In the genomic region with DNA sequence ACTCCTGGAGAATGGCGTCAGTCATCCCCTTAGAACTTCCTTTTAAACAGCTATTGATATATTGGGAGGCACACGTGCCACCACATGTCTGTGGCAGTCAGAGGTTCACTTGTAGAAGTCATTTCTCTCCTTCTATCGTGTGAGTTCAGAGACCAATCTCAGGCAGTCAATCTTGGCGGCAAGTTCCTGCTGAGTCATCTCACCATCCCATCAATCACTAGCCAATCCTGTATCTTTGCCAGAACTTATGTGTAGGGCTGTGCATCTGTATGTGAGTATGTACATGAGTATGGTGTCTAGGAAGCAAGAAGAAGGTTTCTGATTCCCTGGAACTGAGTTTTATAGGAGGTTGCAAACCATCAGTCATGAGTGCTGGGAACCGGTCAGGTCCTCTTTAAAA, we compare ENCODE assay signal across 23 mouse cellular contexts. TPM values are rescaled to one million over a fixed set of nuclear protein-coding genes. Genes with fewer than 3 reads are reported as not detected.
DNase-seq lines count a peak whose midpoint lies in the region; TF ChIP-seq lines count a peak whose summit lies in the region.
"Had no signal": no experiment of that assay in that cellular context is flagged by ENCODE, and none has a peak within 500 bp of the region (broad histone marks: within the 10 kb centered on the region; RNA-seq: fewer than 3 reads in every experiment).

No protein-coding gene starts in this region.

- H3K9me3 ChIP-seq in ES-E14 (ENCODE audit: control insufficient read depth, insufficient read depth, low read depth, low read length), result no peaks in the 10 kb centered on the region
- no peaks in the 10 kb centered on the region for H3K9me3 ChIP-seq in forebrain, embryonic 10.5 days
- H3K9me3 ChIP-seq: embryonic facial prominence, embryonic 13.5 days; embryonic facial prominence, embryonic 15.5 days; forebrain, embryonic 13.5 days had no signal

- peaks cover 2 to 9% of the 10 kb centered on the region in 2 experiments; a peak in 3 of 4 replicates for H3K4me1 ChIP-seq in ES-E14 (ENCODE audit: control insufficient read depth in 2 of 2, insufficient read depth in 2 of 2, low read length in 2 of 2, poor library complexity in 1 of 2)
- peaks cover 8% of the 10 kb centered on the region for H3K4me1 ChIP-seq in forebrain, embryonic 10.5 days
- H3K4me1 ChIP-seq: forebrain, embryonic 13.5 days had no signal

- in situ Hi-C loops in ES-E14 (cut with MboI; ENCODE audit: low sequenced_read_pairs in 2 of 2, unreplicated experiment in 2 of 2), result no loop called here

- WGBS in forebrain, embryonic 10.5 days, result 91% methylated on average over 5 of the region's 5 CpGs

- DNase-seq in 3134 (ENCODE audit: extremely low read depth, insufficient read length, low spot score) (peak; percentile 42), 3T3-L1 (ENCODE audit: low read depth, low spot score) (peak; percentile 79), ES-E14 (ENCODE audit: low read depth, low spot score) (no peak), R1 (ENCODE audit: low read depth, low spot score) (peak; percentile 44)
- DNase-seq in heart, postnatal 4 days, result no peak
- DNase-seq in left cerebral cortex, postnatal 36 days (ENCODE audit: low spot score in 2 of 2), result no peak
- DNase-seq in forebrain, embryonic 10.5 days (ENCODE audit: extremely low spot score, low spot score), result no peak
- no peak for DNase-seq in cerebellum, adult 8-10 months
- DNase-seq: adrenal gland, postnatal 14 days; B cell, adult 2 months; cerebellum, adult 11-12 months; cerebellum, adult 2 months; cerebellum, adult 9-11 months; cerebellum, postnatal 14 days; cerebellum, postnatal 36 days; embryo, embryonic 11 days; gastrocnemius, adult 2 months had no signal

- H3K27me3 ChIP-seq in forebrain, embryonic 10.5 days (ENCODE audit: poor library complexity, severe bottlenecking), result no peaks in the 10 kb centered on the region
- H3K27me3 ChIP-seq: CH12.LX; embryonic facial prominence, embryonic 13.5 days; embryonic facial prominence, embryonic 15.5 days; forebrain, embryonic 13.5 days; Patski had no signal

- no peak overlapping the region for H3K4me3 ChIP-seq in ES-E14 (ENCODE audit: insufficient read depth in 1 of 2, low read depth in 1 of 2, low read length in 2 of 2, poor library complexity in 1 of 2, severe bottlenecking in 1 of 2)
- H3K4me3 ChIP-seq in forebrain, embryonic 10.5 days, result no peak overlapping the region
- H3K4me3 ChIP-seq: embryonic facial prominence, embryonic 13.5 days; embryonic facial prominence, embryonic 15.5 days; erythroblast, embryonic 14.5 days; forebrain, embryonic 13.5 days; gastrocnemius, adult 2 months had no signal

- no peaks in the 10 kb centered on the region for H3K36me3 ChIP-seq in ES-E14 (ENCODE audit: control insufficient read depth, insufficient read depth, low read length, poor library complexity, severe bottlenecking)
- H3K36me3 ChIP-seq in forebrain, embryonic 10.5 days (replicated peaks), result no peaks in the 10 kb centered on the region
- H3K36me3 ChIP-seq: embryonic facial prominence, embryonic 13.5 days; embryonic facial prominence, embryonic 15.5 days had no signal

- intact Hi-C loops in left cerebral cortex, postnatal 36 days (cut with DNase I), result no loop called here

- H3K9ac ChIP-seq in ES-E14 (ENCODE audit: insufficient read depth, low read depth, low read length, poor library complexity, severe bottlenecking), result no peak overlapping the region
- H3K9ac ChIP-seq: embryonic facial prominence, embryonic 13.5 days; embryonic facial prominence, embryonic 15.5 days; forebrain, embryonic 13.5 days had no signal

- no peak overlapping the region for H3K27ac ChIP-seq in ES-E14 (ENCODE audit: insufficient read depth, low read depth, low read length, poor library complexity, severe bottlenecking)
- no peak overlapping the region for H3K27ac ChIP-seq in forebrain, embryonic 10.5 days
- H3K27ac ChIP-seq: embryonic facial prominence, embryonic 13.5 days; embryonic facial prominence, embryonic 15.5 days; forebrain, embryonic 13.5 days; gastrocnemius, adult 2 months had no signal

TF ChIP-seq in ES-E14, 5 proteins besides CTCF, POLR2A, EP300 and RAD21:
- TF ChIP-seq MAFK (IDR thresholded peaks at IDR 0.05; ENCODE audit: insufficient read depth, low read depth, low read length) (peak; percentile 35; the same call in 1 of the 2 replicates), CHD2 (IDR thresholded peaks at IDR 0.05; ENCODE audit: low read depth, low read length) (no peak), HCFC1 (IDR thresholded peaks at IDR 0.05; ENCODE audit: borderline replicate concordance, insufficient read depth, low read length) (no peak)

RNA-seq across cellular contexts. Expression of a gene that starts 40.0 kb away (rescaled TPM):
- 331 and 469 TPM in 2 replicates for total RNA-seq in ES-E14 (2012; rRNA removed)
- 100 to 1,000 TPM; 196 to 207 TPM for total RNA-seq in heart, postnatal 4 days (2021)
- 100 to 1,000 TPM; 128 to 155 TPM for total RNA-seq in left cerebral cortex, postnatal 36 days (2021)
- 24.6 and 27.7 TPM in 2 replicates for polyA plus RNA-seq in forebrain, embryonic 10.5 days (2016; fragmentation: Nextera tagmentation; extraction: Ambion mirVana)

Comparison
In these comparisons a context has a peak if more than half of its experiments do, and no peak if none do; other contexts are left out.
1. DNase-seq: peak in 3134 (single experiment), 3T3-L1 (single experiment) and R1 (single experiment); none in ES-E14 (single experiment), heart, postnatal 4 days (single experiment), left cerebral cortex, postnatal 36 days (0 of 2), forebrain, embryonic 10.5 days (single experiment) and cerebellum, adult 8-10 months (single experiment).